Mouse (Mus musculus) left cerebral cortex, postnatal 10 days (tissue): Measurements from ENCODE around the gene Psors1c2. TPM values are rescaled to one million over a fixed set of nuclear protein-coding genes. Genes with fewer than 3 reads are reported as not detected.

Experiments used
- DNase-seq, 2 experiments: peaks; one replicate each; pipeline ENCODE4 v3.0.0; 2021 to 2022; ENCODE audit warnings: low spot score in 2 of 2, mixed read lengths in 1 of 2; ENCODE audit errors: extremely low spot score in 1 of 2
- intact Hi-C: fragments of 180-260 bp; cut with DNase I; formaldehyde crosslinking; loops from one replicate; pipeline ENCODE4 v1.15.1; 2025
- total RNA-seq, 2 experiments: library from RNA; stranded (reverse); gene quantifications; 2 replicates each; pipeline ENCODE4 v1.2.3; 2021

The Psors1c2 gene
- total RNA-seq, 2 experiments from 2014 or later, result 0.43 to 0.59 TPM

- intact Hi-C loops, result no loop called here
Observed at GRCm38 (mm10) chr17:35515911-35516640, 16.9 kb upstream of the Psors1c2 start.

GRCm38 (mm10) chr17:35516652-35517500 is 16.1 kb upstream of the Psors1c2 start, which contains the start of the genes Tcf19 and Cchcr1:
Tcf19 (minus strand) TSS chr17:35516824.
Cchcr1 (plus strand) TSS chr17:35517100.
- intact Hi-C loops, result no loop called here
- peak; percentile 94 to 98 for DNase-seq

More at GRCm38 (mm10) chr17:35515911-35516640, 16.9 kb upstream of the Psors1c2 start:
- DNase-seq, result peak; percentile 7 to 62

GRCm38 (mm10) chr17:35517526-35517925 is 15.5 kb upstream of the Psors1c2 start:
- no peak for DNase-seq
- intact Hi-C loops, result no loop called here

DNA sequence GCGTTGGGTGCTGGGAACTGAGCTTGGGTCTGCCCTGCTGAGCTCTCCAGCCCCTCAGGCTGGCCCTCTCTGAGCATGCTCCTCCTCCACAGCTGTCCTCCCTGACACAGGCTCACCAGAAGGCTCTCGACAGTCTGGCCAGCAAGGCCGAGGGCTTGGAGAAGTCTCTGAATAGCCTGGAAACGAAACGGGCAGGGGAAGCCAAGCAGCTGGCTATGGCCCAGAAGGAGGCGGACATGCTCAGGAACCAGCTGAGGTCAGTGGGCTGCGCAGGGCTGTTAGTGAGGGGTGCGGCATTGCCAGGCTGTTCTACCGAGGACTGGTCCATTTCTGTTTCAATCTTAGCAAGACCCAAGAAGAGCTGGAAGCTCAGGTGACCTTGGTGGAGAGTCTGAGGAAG is 8.6 kb upstream of the Psors1c2 start:
- DNase-seq, result no peak
- intact Hi-C loops, result no loop called here

DNA sequence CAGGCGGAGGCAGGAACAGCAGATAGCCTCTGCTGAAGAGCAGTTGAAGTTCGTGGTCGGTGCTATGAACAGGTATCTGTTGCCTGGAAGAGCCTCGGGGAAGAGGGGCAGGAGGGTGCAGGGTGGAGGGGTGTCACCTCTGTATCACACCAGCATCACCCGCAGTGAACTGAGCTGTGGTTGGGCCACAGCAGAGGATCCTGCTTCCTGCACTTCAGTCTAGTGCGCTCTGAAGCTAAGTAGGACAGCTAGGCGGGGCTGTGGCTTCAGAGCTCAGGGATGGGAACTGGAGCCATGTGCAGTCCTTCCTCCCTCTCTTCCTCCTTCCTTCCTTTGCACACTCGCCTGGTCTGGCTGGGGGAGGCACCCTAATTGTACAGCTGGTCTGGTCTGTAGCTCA is 6.4 kb upstream of the Psors1c2 start:
- DNase-seq, result no peak
- intact Hi-C loops, result no loop called here

- intact Hi-C loops, result no loop called here
- DNase-seq, result no peak
Observed at GRCm38 (mm10) chr17:35532360-35532759, 641 bp upstream of the Psors1c2 start.

DNA sequence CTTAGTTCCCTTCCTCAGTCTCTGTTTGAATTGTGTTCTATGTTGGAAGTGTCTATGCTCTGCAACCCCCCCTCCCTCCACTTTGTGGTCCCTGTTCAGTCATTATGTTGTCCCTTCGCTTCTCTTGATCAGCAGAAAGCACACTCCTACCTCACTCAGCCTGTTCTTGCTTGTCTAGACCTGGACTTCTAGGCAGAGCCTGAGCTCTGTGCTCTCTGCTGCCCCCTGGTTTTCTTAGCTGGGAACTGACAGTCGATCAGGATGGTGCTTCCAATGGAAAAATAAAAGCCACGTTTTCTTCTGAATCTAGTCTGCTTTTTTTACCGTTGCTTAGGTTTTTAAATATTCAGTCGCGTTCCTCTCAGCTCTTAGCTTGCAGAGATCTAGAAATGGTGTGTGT is 1.3 kb downstream of the Psors1c2 start:
- DNase-seq, result peak; percentile 79 to 84
- intact Hi-C loops, result no loop called here

- intact Hi-C loops, result no loop called here
- DNase-seq, result no peak
Observed at GRCm38 (mm10) chr17:35537421-35537820, 4.4 kb downstream of the Psors1c2 start.

- no peak for DNase-seq
- intact Hi-C loops, result no loop called here
Observed at GRCm38 (mm10) chr17:35538476-35538875, 5.5 kb downstream of the Psors1c2 start.

DNA sequence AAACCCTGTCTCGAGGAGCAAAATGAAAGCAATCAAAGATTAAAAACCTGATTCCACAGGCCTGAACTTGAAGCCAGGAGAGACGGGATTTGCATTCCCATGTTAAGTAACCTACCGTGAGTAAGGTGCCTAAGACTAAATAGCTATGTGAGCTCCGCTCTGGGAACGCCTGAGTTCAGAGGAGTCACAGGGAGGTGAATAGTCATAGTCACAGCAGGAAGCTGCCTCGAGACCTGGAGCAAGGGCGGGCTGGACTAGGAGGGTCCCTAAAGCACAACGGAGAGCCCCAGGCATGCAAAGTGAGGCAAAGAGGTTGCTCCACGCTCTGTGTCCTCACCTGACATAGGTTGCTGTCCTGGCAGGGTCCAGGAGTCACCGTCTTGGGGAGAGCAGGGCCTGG is 6.5 kb downstream of the Psors1c2 start:
- intact Hi-C loops, result no loop called here
- DNase-seq, result no peak

GRCm38 (mm10) chr17:35542761-35543411 is 9.9 kb downstream of the Psors1c2 start:
- intact Hi-C loops, result no loop called here

DNA sequence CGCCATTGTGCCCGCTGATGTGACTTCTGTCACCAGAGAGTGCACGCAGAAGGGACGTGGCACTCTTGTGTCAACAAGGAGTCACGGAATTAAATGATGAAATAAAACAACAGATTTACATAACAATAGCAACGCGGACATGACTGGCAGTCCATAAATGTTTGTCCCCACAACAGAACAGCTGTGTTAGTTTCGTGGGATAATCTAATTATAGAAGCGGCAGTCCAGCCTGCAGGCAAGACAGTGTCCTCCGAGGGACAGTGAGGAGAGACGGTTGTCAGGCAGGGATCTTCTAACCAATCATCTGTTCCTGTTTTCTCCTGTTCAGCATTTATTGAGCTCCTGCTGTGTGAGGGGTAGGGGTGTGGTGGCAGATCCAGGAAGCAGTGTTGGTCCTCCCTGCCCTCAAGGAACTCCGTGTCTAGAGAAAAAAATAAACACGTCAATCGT is 10.4 kb downstream of the Psors1c2 start:
- intact Hi-C loops, result no loop called here
- no peak for DNase-seq

More at GRCm38 (mm10) chr17:35542761-35543411, 9.9 kb downstream of the Psors1c2 start:
- DNase-seq, result no peak

DNA sequence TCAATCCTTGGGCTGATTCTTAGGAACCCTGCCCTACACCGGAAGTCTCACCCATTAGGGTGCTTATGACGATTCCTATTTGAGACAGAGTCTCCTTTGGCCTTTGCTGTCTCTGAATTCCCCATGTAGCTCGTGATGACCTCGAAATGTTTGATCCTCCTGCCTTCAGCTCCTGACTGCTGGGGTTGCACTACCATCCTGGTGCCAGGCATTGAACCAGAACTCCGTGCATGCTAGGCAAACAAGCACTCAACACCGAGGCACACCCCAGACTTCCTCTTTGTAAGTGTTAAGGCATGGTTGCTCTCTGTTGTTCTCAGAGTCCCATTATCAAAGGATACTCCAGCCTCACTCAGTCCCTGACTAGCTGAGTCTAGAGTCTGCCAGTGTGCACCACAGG is 11.0 kb downstream of the Psors1c2 start:
- intact Hi-C loops, result no loop called here

DNA sequence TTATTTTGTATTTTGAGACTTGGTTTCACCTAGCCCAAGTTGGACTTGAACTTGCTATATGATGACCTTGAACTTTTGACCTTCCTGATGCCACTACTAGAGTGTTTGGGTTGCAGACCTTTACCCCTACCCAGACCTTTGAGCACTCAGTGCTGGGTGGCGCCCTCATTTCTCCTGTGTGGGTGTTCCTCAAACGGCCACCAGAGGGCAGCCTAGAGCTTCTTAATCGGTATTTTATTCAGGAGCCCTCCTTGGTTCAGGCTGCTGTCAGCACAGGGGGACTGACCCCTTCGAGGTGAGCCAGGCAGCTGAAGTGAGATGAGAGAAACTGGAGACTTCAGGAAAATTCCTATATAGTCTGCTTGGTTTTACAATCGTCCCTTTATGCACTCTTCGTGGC is 11.7 kb downstream of the Psors1c2 start:
- peak in 1 of 2 experiments; percentile 44 for DNase-seq
- intact Hi-C loops, result no loop called here

More for the DNA sequence above, 11.0 kb downstream of the Psors1c2 start:
- no peak for DNase-seq

- DNase-seq, result no peak
- intact Hi-C loops, result no loop called here
Observed at GRCm38 (mm10) chr17:35547465-35547864, 14.5 kb downstream of the Psors1c2 start.

DNA sequence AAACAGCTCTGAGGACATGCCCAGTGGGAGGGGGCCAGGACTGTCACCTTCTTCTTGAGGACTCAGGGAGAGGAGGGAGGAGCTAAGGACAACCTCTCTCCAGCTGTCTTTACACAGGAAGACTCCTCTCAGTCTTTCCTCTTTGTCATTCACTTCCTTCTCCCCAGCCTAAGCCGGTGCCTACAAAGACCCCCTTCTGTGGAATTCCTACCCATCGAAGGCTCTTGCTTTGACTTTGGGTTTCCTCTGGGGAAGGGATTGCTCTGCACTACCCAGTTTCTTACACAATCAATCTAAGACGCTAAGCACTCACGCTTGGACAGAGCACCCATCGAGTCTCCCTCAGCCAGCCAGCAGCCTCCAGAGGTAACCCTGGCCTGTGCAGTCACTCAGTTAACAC is 15.6 kb downstream of the Psors1c2 start:
- intact Hi-C loops, result no loop called here
- no peak for DNase-seq

- intact Hi-C loops, result no loop called here
- DNase-seq, result peak; percentile 59 to 89
Observed at GRCm38 (mm10) chr17:35549437-35550142, 16.6 kb downstream of the Psors1c2 start.

DNA sequence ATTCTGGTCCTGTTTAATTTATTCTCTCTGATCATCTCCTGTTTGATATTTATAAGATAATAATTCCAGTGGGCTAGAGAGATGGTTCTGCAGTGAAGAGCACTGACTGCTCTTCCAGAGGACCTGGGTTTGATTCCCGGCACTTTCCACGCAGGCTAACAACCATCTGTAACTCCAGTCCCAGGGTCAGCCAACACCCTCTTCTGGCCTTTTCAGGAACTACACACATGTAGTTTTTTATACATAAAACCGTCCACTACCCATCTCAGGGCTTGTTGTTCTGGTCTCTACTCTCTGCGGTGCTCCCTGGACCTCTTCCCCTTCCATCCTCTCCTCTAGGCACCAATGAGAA is 17.1 kb downstream of the Psors1c2 start:
- no peak for DNase-seq
- intact Hi-C loops, result no loop called here

DNA sequence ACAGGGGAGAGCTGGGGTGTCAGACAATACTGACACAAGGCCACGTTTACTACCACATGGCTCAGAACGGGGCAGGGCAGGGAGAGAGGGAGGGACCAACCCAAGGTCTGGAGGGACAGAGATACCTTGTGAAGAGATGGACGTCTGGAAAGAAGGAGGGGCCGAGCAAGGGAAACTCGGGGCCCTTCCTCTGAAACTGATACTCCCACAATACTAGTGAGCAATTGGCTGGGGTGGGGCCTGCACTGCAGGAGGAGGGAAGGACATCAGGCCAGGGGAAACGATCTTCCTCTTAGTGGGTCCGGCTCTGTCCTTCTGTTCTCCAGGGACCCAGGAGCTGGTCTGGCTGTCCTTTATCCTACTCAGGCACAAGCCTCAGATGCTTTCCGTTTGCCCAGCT is 17.9 kb downstream of the Psors1c2 start:
- DNase-seq, result no peak
- intact Hi-C loops, result no loop called here
